Mouse (Mus musculus): Measurements from ENCODE around the gene H2-M10.5. TPM values are rescaled to one million over a fixed set of nuclear protein-coding genes. Genes with fewer than 3 reads are reported as not detected.

The H2-M10.5 gene
- polyA plus RNA-seq (2021; fragmentation: Nextera tagmentation): not detected in 2 replicates
- long read RNA-seq, experiment 1: 0 reads
- long read RNA-seq, experiment 2: 0 reads

GRCm38 (mm10) chr17:36772610-36773009 lies at the start of gene H2-M10.5:
Gene H2-M10.5, plus strand, starts transcription at chr17:36772910.

DNA sequence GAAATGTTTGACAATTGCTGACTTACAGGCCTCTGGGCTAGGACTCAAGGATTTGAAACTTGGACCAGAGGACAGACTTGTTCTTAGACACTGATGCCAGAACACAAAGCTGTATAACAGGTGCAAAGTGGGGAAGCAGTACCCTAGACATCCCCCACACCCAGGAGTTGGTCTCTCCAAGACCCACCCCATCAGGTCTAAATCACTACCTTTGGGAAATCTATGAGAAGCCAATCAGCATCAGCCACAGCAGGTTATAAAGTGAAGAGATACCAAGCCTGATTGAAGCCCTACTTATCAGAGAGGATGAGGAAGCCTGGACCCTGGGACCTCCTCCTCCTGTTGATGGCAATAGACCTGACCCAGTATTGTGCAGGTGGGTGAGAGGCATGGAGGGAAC lies 39.2 kb downstream of the H2-M10.5 start, which contains the start of gene H2-M10.6:
Gene H2-M10.6 (plus strand): TSS at position 301 of the 400 bp plus-strand sequence.

Other genes with a start within 250 kb of the H2-M10.5 start
- gene H2-M11, start 225.8 kb upstream of the H2-M10.5 start, polyA plus RNA-seq (2021; fragmentation: Nextera tagmentation): not detected in 2 replicates
- not detected in 2 replicates for gene H2-M9, start 130.2 kb upstream of the H2-M10.5 start, polyA plus RNA-seq (2021; fragmentation: Nextera tagmentation)
- not detected in 2 replicates for gene H2-M1, start 100.7 kb upstream of the H2-M10.5 start, polyA plus RNA-seq (2021; fragmentation: Nextera tagmentation)
- gene H2-M10.6, start 39.3 kb downstream of the H2-M10.5 start, polyA plus RNA-seq (2021; fragmentation: Nextera tagmentation): not detected in 2 replicates
- gene Trim26, start 64.2 kb downstream of the H2-M10.5 start, polyA plus RNA-seq (2021; fragmentation: Nextera tagmentation): 10.3 and 11.1 TPM in 2 replicates
- gene Trim15, start 94.3 kb downstream of the H2-M10.5 start, polyA plus RNA-seq (2021; fragmentation: Nextera tagmentation): not detected in 2 replicates
- gene Trim10, start 96.7 kb downstream of the H2-M10.5 start, polyA plus RNA-seq (2021; fragmentation: Nextera tagmentation): not detected in 2 replicates
- not detected in 2 replicates for gene Trim40, start 117.2 kb downstream of the H2-M10.5 start, polyA plus RNA-seq (2021; fragmentation: Nextera tagmentation)
- gene Trim31, start 125.2 kb downstream of the H2-M10.5 start, polyA plus RNA-seq (2021; fragmentation: Nextera tagmentation): not detected in 2 replicates
- gene Rnf39, start 170.0 kb downstream of the H2-M10.5 start, polyA plus RNA-seq (2021; fragmentation: Nextera tagmentation): 4.9 and 5.6 TPM in 2 replicates
- gene Ppp1r11, start 178.8 kb downstream of the H2-M10.5 start, polyA plus RNA-seq (2021; fragmentation: Nextera tagmentation): 207 and 224 TPM in 2 replicates
- 76.9 and 81.0 TPM in 2 replicates for gene Znrd1, start 185.6 kb downstream of the H2-M10.5 start, polyA plus RNA-seq (2021; fragmentation: Nextera tagmentation)
- 6.8 and 7.5 TPM in 2 replicates for gene Znrd1as, start 185.7 kb downstream of the H2-M10.5 start, polyA plus RNA-seq (2021; fragmentation: Nextera tagmentation)
- not detected in 2 replicates for gene 2410137M14Rik, start 208.3 kb downstream of the H2-M10.5 start, polyA plus RNA-seq (2021; fragmentation: Nextera tagmentation)
- 0.15 TPM in 1 of 2 replicates, not detected in the other for gene H2-M5, start 216.6 kb downstream of the H2-M10.5 start, polyA plus RNA-seq (2021; fragmentation: Nextera tagmentation)
- 0.85 and 1.7 TPM in 2 replicates for gene Zfp57, start 228.3 kb downstream of the H2-M10.5 start, polyA plus RNA-seq (2021; fragmentation: Nextera tagmentation)